Mouse (Mus musculus): ENCODE results near the gene Map2k5. TPM values are rescaled to one million over a fixed set of nuclear protein-coding genes. Genes with fewer than 3 reads are reported as not detected.

The Map2k5 gene
- polyA plus RNA-seq, 1 experiment from 2014 or later, result 31.6 TPM

GRCm38 (mm10) chr9:63187310-63187709, 190.4 kb downstream of the Map2k5 start:
- Histone ChIP-seq H3K4me1 (ENCODE audit: control insufficient read depth, insufficient read depth, low read length) (no peaks in the 10 kb centered on the region; the same call in 1 of the 2 replicates), H3K9me3 (ENCODE audit: control insufficient read depth, low read depth, low read length) (no peaks in the 10 kb centered on the region), H3K4me3 (ENCODE audit: low read depth, low read length) (no peak overlapping the region), H3K36me3 (ENCODE audit: control insufficient read depth, insufficient read depth, low read length) (no peaks in the 10 kb centered on the region), H3K27me3 (ENCODE audit: control insufficient read depth, insufficient read depth, low read length) (no peaks in the 10 kb centered on the region), H3K4me2 (replicated peaks; ENCODE audit: low read depth, low read length) (no peak overlapping the region), H3K9ac (replicated peaks; ENCODE audit: low read depth, low read length) (no peak overlapping the region), H3K27ac (ENCODE audit: low read length) (no peak overlapping the region)
- 29% methylated on average over 7 of the region's 7 CpGs for WGBS
- ATAC-seq (ENCODE audit: insufficient number of reproducible peaks, insufficient read depth, low FRiP score, low read depth), result no peak

DNA sequence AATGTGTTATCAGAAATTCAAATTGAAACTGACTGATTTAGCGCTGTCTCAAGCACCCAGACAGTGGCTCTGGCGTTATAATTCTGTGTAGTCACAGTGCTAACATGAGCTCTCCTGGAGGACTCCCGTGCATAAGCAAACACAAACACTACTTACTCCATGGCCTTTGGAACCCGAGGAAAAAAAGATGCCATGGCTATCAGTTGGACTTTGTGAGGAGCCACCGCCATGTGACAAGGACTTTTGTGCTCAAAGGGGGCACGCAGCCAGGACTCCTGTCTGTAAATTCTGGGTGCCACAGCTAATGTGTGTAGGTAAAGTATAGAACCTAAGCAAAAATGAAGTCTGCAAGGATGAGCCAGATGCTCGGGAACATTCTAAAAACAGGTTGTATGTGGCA, 192.5 kb downstream of the Map2k5 start:
- H3K9ac ChIP-seq (replicated peaks; ENCODE audit: low read depth, low read length), result no peak overlapping the region
- no peak overlapping the region for H3K27ac ChIP-seq (ENCODE audit: low read length)
- WGBS, result 75% methylated on average over 7 of the region's 7 CpGs
- no peaks in the 10 kb centered on the region; the same call in 1 of the 2 replicates for H3K4me1 ChIP-seq (ENCODE audit: control insufficient read depth, insufficient read depth, low read length)
- H3K27me3 ChIP-seq (ENCODE audit: control insufficient read depth, insufficient read depth, low read length), result no peaks in the 10 kb centered on the region
- H3K36me3 ChIP-seq (ENCODE audit: control insufficient read depth, insufficient read depth, low read length), result no peaks in the 10 kb centered on the region; the same call in 1 of the 2 replicates
- H3K4me3 ChIP-seq (ENCODE audit: low read depth, low read length), result no peak overlapping the region
- H3K4me2 ChIP-seq (replicated peaks; ENCODE audit: low read depth, low read length), result no peak overlapping the region
- no peaks in the 10 kb centered on the region for H3K9me3 ChIP-seq (ENCODE audit: control insufficient read depth, low read depth, low read length)
- ATAC-seq (ENCODE audit: insufficient number of reproducible peaks, insufficient read depth, low FRiP score, low read depth), result no peak

GRCm38 (mm10) chr9:63183864-63184263, 193.8 kb downstream of the Map2k5 start:
- Histone ChIP-seq H3K4me1 (ENCODE audit: control insufficient read depth, insufficient read depth, low read length) (no peaks in the 10 kb centered on the region; the same call in 1 of the 2 replicates), H3K27me3 (ENCODE audit: control insufficient read depth, insufficient read depth, low read length) (no peaks in the 10 kb centered on the region), H3K27ac (ENCODE audit: low read length) (no peak overlapping the region), H3K9me3 (ENCODE audit: control insufficient read depth, low read depth, low read length) (no peaks in the 10 kb centered on the region), H3K9ac (replicated peaks; ENCODE audit: low read depth, low read length) (no peak overlapping the region), H3K36me3 (ENCODE audit: control insufficient read depth, insufficient read depth, low read length) (peaks cover 4% of the 10 kb centered on the region), H3K4me2 (replicated peaks; ENCODE audit: low read depth, low read length) (no peak overlapping the region), H3K4me3 (ENCODE audit: low read depth, low read length) (no peak overlapping the region)
- 47% methylated on average over 7 of the region's 7 CpGs for WGBS
- no peak for ATAC-seq (ENCODE audit: insufficient number of reproducible peaks, insufficient read depth, low FRiP score, low read depth)

GRCm38 (mm10) chr9:63182306-63182960, 195.3 kb downstream of the Map2k5 start:
- no peak overlapping the region for H3K27ac ChIP-seq (ENCODE audit: low read length)
- H3K9ac ChIP-seq (replicated peaks; ENCODE audit: low read depth, low read length), result no peak overlapping the region
- no peaks in the 10 kb centered on the region for H3K27me3 ChIP-seq (ENCODE audit: control insufficient read depth, insufficient read depth, low read length)
- H3K4me2 ChIP-seq (replicated peaks; ENCODE audit: low read depth, low read length), result no peak overlapping the region
- no peaks in the 10 kb centered on the region; the same call in 1 of the 2 replicates for H3K4me1 ChIP-seq (ENCODE audit: control insufficient read depth, insufficient read depth, low read length)
- H3K9me3 ChIP-seq (ENCODE audit: control insufficient read depth, low read depth, low read length), result no peaks in the 10 kb centered on the region
- WGBS, result 42% methylated on average over 14 of the region's 14 CpGs
- H3K4me3 ChIP-seq (ENCODE audit: low read depth, low read length), result no peak overlapping the region
- peaks cover 4% of the 10 kb centered on the region for H3K36me3 ChIP-seq (ENCODE audit: control insufficient read depth, insufficient read depth, low read length)
- no peak for ATAC-seq (ENCODE audit: insufficient number of reproducible peaks, insufficient read depth, low FRiP score, low read depth)

DNA sequence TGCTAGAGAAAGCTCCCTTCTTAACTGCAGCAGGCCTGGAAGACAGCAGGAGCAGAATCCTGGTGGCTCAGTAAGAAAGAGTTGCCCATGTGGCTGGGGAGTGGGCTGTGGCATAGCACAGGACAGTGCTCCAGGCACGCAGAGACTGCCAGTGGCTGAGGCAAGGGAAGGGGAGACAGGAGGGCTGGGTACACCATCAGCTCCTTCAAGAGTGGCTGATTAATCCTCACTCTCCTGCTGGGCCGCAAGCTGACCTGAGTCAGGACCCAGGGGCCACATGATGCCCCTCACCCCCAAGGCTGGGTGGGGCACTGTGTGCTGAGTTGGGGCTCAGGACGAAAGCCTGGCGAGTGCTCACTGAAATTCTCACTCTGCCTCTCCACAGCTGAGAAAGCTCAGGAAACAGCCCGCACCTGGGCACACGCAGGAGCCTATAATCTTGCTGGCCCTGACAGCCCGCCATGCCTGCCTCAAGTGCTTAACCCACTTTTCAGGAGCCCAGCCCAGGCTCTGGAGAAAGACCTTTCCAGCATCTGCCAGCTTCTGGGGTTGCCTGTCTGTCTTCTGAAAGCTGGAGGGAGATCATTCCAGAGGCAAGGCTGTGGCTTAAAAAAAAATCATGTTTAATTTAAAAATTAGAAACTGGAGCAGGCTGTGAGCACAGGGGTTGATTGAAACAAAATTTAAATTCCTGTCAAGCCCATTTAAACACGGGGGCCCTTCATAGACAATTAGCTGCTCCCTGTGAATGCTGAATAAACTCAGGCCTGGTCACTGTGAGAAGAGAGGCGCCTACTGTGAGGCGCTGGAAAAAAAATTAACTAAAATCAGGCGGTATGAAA, 196.1 kb downstream of the Map2k5 start:
- no peak overlapping the region for H3K27ac ChIP-seq (ENCODE audit: low read length)
- no peak for ATAC-seq (ENCODE audit: insufficient number of reproducible peaks, insufficient read depth, low FRiP score, low read depth)
- no peaks in the 10 kb centered on the region for H3K27me3 ChIP-seq (ENCODE audit: control insufficient read depth, insufficient read depth, low read length)
- no peak overlapping the region for H3K9ac ChIP-seq (replicated peaks; ENCODE audit: low read depth, low read length)
- no peaks in the 10 kb centered on the region; the same call in 1 of the 2 replicates for H3K4me1 ChIP-seq (ENCODE audit: control insufficient read depth, insufficient read depth, low read length)
- WGBS, result 54% methylated on average over 11 of the region's 11 CpGs
- no peak overlapping the region for H3K4me3 ChIP-seq (ENCODE audit: low read depth, low read length)
- no peaks in the 10 kb centered on the region for H3K9me3 ChIP-seq (ENCODE audit: control insufficient read depth, low read depth, low read length)
- peaks cover 4% of the 10 kb centered on the region for H3K36me3 ChIP-seq (ENCODE audit: control insufficient read depth, insufficient read depth, low read length)
- no peak overlapping the region for H3K4me2 ChIP-seq (replicated peaks; ENCODE audit: low read depth, low read length)

DNA sequence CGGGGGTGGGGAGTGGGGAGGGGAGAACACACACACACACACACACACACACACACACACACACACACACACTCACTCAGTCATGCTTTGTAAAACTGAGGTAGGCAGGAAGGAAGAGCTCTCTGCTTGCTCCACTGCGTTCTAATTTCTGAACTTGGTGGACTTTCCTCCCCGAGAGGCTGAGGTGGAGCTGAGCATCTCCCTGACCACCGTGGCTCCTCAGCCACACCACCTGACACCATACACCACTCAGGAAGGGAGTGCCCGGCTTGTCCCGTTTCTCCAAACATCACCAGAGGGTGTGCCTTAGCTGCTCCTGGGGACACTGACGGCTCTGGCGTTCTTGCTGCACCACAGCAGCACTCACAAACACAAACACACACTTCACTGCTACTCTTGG, 199.4 kb downstream of the Map2k5 start:
- H3K9ac ChIP-seq (replicated peaks; ENCODE audit: low read depth, low read length), result no peak overlapping the region
- no peaks in the 10 kb centered on the region; the same call in 1 of the 2 replicates for H3K4me1 ChIP-seq (ENCODE audit: control insufficient read depth, insufficient read depth, low read length)
- H3K36me3 ChIP-seq (ENCODE audit: control insufficient read depth, insufficient read depth, low read length), result peaks cover 4% of the 10 kb centered on the region
- H3K27ac ChIP-seq (ENCODE audit: low read length), result no peak overlapping the region
- 76% methylated on average over 8 of the region's 8 CpGs for WGBS
- H3K27me3 ChIP-seq (ENCODE audit: control insufficient read depth, insufficient read depth, low read length), result no peaks in the 10 kb centered on the region
- H3K4me2 ChIP-seq (replicated peaks; ENCODE audit: low read depth, low read length), result no peak overlapping the region
- no peak overlapping the region for H3K4me3 ChIP-seq (ENCODE audit: low read depth, low read length)
- ATAC-seq (ENCODE audit: insufficient number of reproducible peaks, insufficient read depth, low FRiP score, low read depth), result no peak
- H3K9me3 ChIP-seq (ENCODE audit: control insufficient read depth, low read depth, low read length), result no peaks in the 10 kb centered on the region

- no peak overlapping the region for H3K4me2 ChIP-seq (replicated peaks; ENCODE audit: low read depth, low read length)
- H3K36me3 ChIP-seq (ENCODE audit: control insufficient read depth, insufficient read depth, low read length), result no peaks in the 10 kb centered on the region; the same call in 1 of the 2 replicates
- no peak for ATAC-seq (ENCODE audit: insufficient number of reproducible peaks, insufficient read depth, low FRiP score, low read depth)
- H3K4me1 ChIP-seq (ENCODE audit: control insufficient read depth, insufficient read depth, low read length), result no peaks in the 10 kb centered on the region
- no peak overlapping the region for H3K27ac ChIP-seq (ENCODE audit: low read length)
- no peaks in the 10 kb centered on the region for H3K9me3 ChIP-seq (ENCODE audit: control insufficient read depth, low read depth, low read length)
- H3K4me3 ChIP-seq (ENCODE audit: low read depth, low read length), result no peak overlapping the region
- no peaks in the 10 kb centered on the region for H3K27me3 ChIP-seq (ENCODE audit: control insufficient read depth, insufficient read depth, low read length)
- WGBS, result 88% methylated on average over 8 of the region's 8 CpGs
- H3K9ac ChIP-seq (replicated peaks; ENCODE audit: low read depth, low read length), result no peak overlapping the region
These were observed 203.5 kb downstream of the Map2k5 start for GRCm38 (mm10) chr9:63174001-63174721.

- ATAC-seq (ENCODE audit: insufficient number of reproducible peaks, insufficient read depth, low FRiP score, low read depth), result no peak
- no peaks in the 10 kb centered on the region for H3K27me3 ChIP-seq (ENCODE audit: control insufficient read depth, insufficient read depth, low read length)
- H3K27ac ChIP-seq (ENCODE audit: low read length), result no peak overlapping the region
- no peak overlapping the region for H3K4me2 ChIP-seq (replicated peaks; ENCODE audit: low read depth, low read length)
- no peaks in the 10 kb centered on the region for H3K9me3 ChIP-seq (ENCODE audit: control insufficient read depth, low read depth, low read length)
- 32% methylated on average over 2 of the region's 2 CpGs for WGBS
- no peaks in the 10 kb centered on the region; the same call in 1 of the 2 replicates for H3K36me3 ChIP-seq (ENCODE audit: control insufficient read depth, insufficient read depth, low read length)
- no peaks in the 10 kb centered on the region for H3K4me1 ChIP-seq (ENCODE audit: control insufficient read depth, insufficient read depth, low read length)
- H3K4me3 ChIP-seq (ENCODE audit: low read depth, low read length), result no peak overlapping the region
- no peak overlapping the region for H3K9ac ChIP-seq (replicated peaks; ENCODE audit: low read depth, low read length)
These were observed 205.8 kb downstream of the Map2k5 start for GRCm38 (mm10) chr9:63171951-63172350.
